Mouse (Mus musculus) 3134 (cell line): Measurements from ENCODE around the gene Hsd3b7.
"Not testable (repeated sequence)": the region's sequence is repeated elsewhere in the genome, so short reads cannot be mapped to it uniquely, and the experiment has no call there.

Experiments used
- DNase-seq: peaks from one replicate; pipeline ENCODE4 v3.0.0-alpha.2; 2011; ENCODE audit warnings: low spot score; ENCODE audit not compliant: insufficient read length; ENCODE audit errors: extremely low read depth

Hsd3b7 gene

GRCm38 (mm10) chr7:127815116-127815665 lies 14.8 kb downstream of the Hsd3b7 start:
- no peak for DNase-seq

GRCm38 (mm10) chr7:127815954-127816821 lies 15.8 kb downstream of the Hsd3b7 start:
- DNase-seq = no peak

GRCm38 (mm10) chr7:127817053-127817452 lies 16.6 kb downstream of the Hsd3b7 start:
- no peak for DNase-seq

GRCm38 (mm10) chr7:127817776-127818175 lies 17.4 kb downstream of the Hsd3b7 start:
- DNase-seq = no peak

GRCm38 (mm10) chr7:127820836-127821509 lies 20.6 kb downstream of the Hsd3b7 start:
- no peak for DNase-seq

GRCm38 (mm10) chr7:127822494-127822893 lies 22.1 kb downstream of the Hsd3b7 start:
- no peak for DNase-seq

GRCm38 (mm10) chr7:127823236-127824171 lies 23.1 kb downstream of the Hsd3b7 start:
- DNase-seq = no peak

GRCm38 (mm10) chr7:127824176-127824871 lies 23.9 kb downstream of the Hsd3b7 start, which contains the start of the genes Stx4a and Stx1b:
Gene Stx4a (plus strand): TSS chr7:127824294.
Gene Stx1b (minus strand): TSS chr7:127824549.
- DNase-seq = no peak

- no peak for DNase-seq
These were observed 35.1 kb downstream of the Hsd3b7 start for GRCm38 (mm10) chr7:127835550-127835949.

GRCm38 (mm10) chr7:127837473-127837872 lies 37.1 kb downstream of the Hsd3b7 start:
- no peak for DNase-seq

- not testable (repeated sequence) for DNase-seq
These were observed 37.5 kb downstream of the Hsd3b7 start for GRCm38 (mm10) chr7:127837878-127838277.

- not testable (repeated sequence) for DNase-seq
These were observed 39.6 kb downstream of the Hsd3b7 start for GRCm38 (mm10) chr7:127840031-127840430.

GRCm38 (mm10) chr7:127840886-127841285 lies 40.5 kb downstream of the Hsd3b7 start:
- no peak for DNase-seq

GRCm38 (mm10) chr7:127841340-127842000 lies 41.1 kb downstream of the Hsd3b7 start:
- DNase-seq = peak; percentile 94

- peak; percentile 66 for DNase-seq
These were observed 41.8 kb downstream of the Hsd3b7 start for GRCm38 (mm10) chr7:127842001-127842718.

GRCm38 (mm10) chr7:127849973-127850875 lies 49.8 kb downstream of the Hsd3b7 start:
- DNase-seq = peak; percentile 45

- DNase-seq = peak; percentile 49
These were observed 50.5 kb downstream of the Hsd3b7 start for GRCm38 (mm10) chr7:127850906-127851305.
